Mouse (Mus musculus): Measurements from ENCODE around the gene Mrpl17.

DNA sequence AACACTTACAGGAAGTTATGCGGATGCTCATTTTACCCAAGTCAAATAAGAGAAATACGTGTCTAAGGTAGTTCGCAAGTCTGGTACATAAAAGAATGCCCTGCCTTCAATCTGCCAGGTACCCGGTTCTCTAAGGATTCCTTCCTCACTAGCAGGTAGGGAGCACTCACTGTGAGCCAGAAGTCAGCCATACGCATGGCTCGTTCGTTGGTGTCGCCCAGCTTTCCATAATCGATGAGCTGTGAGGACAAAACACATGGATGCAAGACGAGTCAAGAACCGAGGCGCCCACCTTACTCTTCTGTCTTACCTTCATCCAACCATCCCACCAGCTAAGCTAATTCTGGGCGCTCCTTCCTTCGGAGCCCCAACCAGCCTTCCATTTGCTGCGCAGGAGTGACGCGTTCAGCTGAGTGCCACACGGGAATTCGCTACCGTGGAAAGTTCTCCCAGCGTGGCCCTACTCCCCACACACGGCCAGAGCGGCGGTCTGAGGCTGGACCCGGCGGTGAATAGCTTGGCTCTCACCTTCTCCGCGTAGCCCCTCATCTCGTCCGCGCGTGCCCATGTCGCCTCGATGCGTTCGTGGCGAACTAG is 521 bp downstream of the Mrpl17 start:
- TF ChIP-seq MYOD1 (IDR thresholded peaks at IDR 0.05; ENCODE audit: control insufficient read depth in 1 of 3, insufficient read length in 2 of 3, low read depth in 2 of 3), result no peak
- TF ChIP-seq TCF3 (IDR thresholded peaks at IDR 0.05; ENCODE audit: insufficient read length, low read depth), result no peak
- no peak for TF ChIP-seq E2F4 (IDR thresholded peaks at IDR 0.05; ENCODE audit: insufficient read depth)
- no peak for TF ChIP-seq POLR2A (IDR thresholded peaks at IDR 0.05; ENCODE audit: insufficient read length, low read depth)

Data from myocyte (in vitro differentiated cells).